Mouse (Mus musculus) mouse embryonic stem cell (cell line): ENCODE data around the gene Igfl3.

Experiments
- in situ Hi-C, 2 experiments: fragments of 300-500 bp; cut with MboI; formaldehyde crosslinking; loops; 1 replicate in 1 of 2; 3 replicates in 1 of 2; pipeline ENCODE4 v1.14.3; 2019 to 2020; ENCODE audit warnings: low sequenced_read_pairs in 2 of 2, low pct_unique_long_range_greater_than_20kb in 1 of 2, mixed read lengths in 1 of 2; ENCODE audit not compliant: unreplicated experiment in 1 of 2

The Igfl3 gene

GRCm38 (mm10) chr7:18176194-18176593, at the start of gene Igfl3:
TSS of gene Igfl3 (plus strand) at chr7:18176494.
- in situ Hi-C loops, result no loop called here

- in situ Hi-C loops, result no loop called here
Measured at GRCm38 (mm10) chr7:18210938-18211337, 34.6 kb downstream of the Igfl3 start.

GRCm38 (mm10) chr7:18214699-18215098, 38.4 kb downstream of the Igfl3 start:
- in situ Hi-C loops, result no loop called here
